Mouse (Mus musculus) E14TG2a.4 (cell line): ENCODE results near the gene Rimbp2.

Experiments
- CTCF ChIP-seq: conservative IDR thresholded peaks from 2 replicates; pipeline ENCODE4 v1.5.1; 2014; ENCODE audit warnings: low read length
- NANOG ChIP-seq: IDR thresholded peaks from 2 replicates; pipeline ENCODE4 v1.6.1; 2014; ENCODE audit warnings: borderline replicate concordance, low read length, mixed read lengths
- POU5F1 ChIP-seq: IDR thresholded peaks from 2 replicates; pipeline ENCODE4 v1.6.1; 2014; ENCODE audit warnings: low read length, borderline replicate concordance

- TF ChIP-seq CTCF (no peak), POU5F1 (no peak), NANOG (no peak)
Measured at GRCm38 (mm10) chr5:128846433-128847040, 106.7 kb downstream of the Rimbp2 start.
